Mouse (Mus musculus): ENCODE measurements around the gene Erf.

DNA sequence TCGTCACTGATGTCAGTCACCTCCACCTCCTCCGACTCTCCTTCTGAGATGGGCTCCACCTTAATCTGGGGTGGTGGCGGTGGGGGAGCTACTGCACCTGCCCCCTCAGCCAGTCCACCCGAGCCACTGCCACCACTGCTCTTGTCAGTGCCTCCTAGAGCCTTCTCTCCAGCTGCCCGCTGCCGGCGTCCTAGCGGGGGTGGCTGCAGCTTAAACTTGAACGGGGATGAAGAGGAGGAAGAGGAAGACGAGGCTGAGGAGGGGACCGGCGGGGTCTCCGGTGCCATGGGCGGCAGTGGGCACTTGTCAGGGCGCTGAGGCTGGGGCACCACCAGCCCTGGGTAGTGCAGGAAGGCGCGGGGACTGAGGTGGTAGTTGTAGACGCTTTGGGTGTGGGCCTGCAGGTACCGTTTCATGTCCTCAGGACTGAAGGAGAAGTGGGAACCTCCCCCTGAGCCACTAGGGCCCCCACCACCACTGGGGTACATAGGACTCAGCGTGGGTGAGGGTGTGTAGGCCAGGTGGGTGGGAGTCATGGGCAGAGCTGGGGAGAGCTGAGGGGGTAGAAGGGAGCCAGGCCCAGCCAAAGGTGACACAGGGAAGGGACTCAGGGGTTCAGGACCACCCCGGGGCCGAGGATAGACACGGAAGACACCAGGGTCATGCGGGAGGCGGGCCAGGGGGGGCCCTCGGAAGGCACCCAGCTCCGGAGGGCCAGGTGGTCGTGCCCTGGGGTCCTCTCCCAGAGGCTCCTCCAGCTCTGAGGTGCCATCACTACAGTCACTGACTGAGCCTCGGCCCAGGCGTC lies 5.8 kb downstream of the Erf start:
- TF ChIP-seq CTCF (conservative IDR thresholded peaks at IDR 0.05; ENCODE audit: insufficient read depth, insufficient read length, low read depth, low read length) (no peak), POLR2A (IDR thresholded peaks at IDR 0.05; ENCODE audit: low read depth, low read length) (no peak)

Measured in kidney, adult 2 months (tissue).